Mouse (Mus musculus) heart, embryonic 13.5 days (tissue): ENCODE measurements at regions not wholly inside any gene's neighbourhood (a gene's known extent, or its start where the extent isn't known, plus 50 kb on each side); places are given as distances from the start of the nearest gene placed in this dataset.
A peak's percentile ranks its signal among the peaks of the same experiment; 100 is the strongest.

Experiments used
- ATAC-seq: fragments of 200-750 bp; cut with Nextera tagmentation; 2 replicates; pipeline ENCODE4 v1.8.0; 2017; ENCODE audit warnings: moderate TSS enrichment; ENCODE audit not compliant: insufficient number of reproducible peaks, low FRiP score, low TSS enrichment; ENCODE audit errors: extremely low read depth
- H3K27ac ChIP-seq: fragments of 300-500 bp; sonication (generic); replicated peaks from 2 replicates; pipeline ENCODE4 v1.5.1; 2015; ENCODE audit warnings: moderate library complexity, mild to moderate bottlenecking, inconsistent platforms
- H3K27me3 ChIP-seq: fragments of 300-500 bp; sonication (generic); replicated peaks from 2 replicates; pipeline ENCODE4 v1.6.1; 2015; ENCODE audit warnings: mild to moderate bottlenecking, inconsistent platforms
- H3K36me3 ChIP-seq: fragments of 300-500 bp; sonication (generic); 2 replicates; pipeline ENCODE4 v1.6.1; 2015; ENCODE audit warnings: mild to moderate bottlenecking, inconsistent platforms
- H3K4me1 ChIP-seq: fragments of 300-500 bp; sonication (generic); 2 replicates; pipeline ENCODE4 v1.6.1; 2015; ENCODE audit warnings: inconsistent platforms
- H3K4me2 ChIP-seq: fragments of 300-500 bp; sonication (generic); 2 replicates; pipeline ENCODE4 v1.6.1; 2015; ENCODE audit warnings: inconsistent platforms, mild to moderate bottlenecking, moderate library complexity
- H3K4me3 ChIP-seq: fragments of 300-500 bp; sonication (generic); 2 replicates; pipeline ENCODE4 v1.5.1; 2015; ENCODE audit warnings: moderate library complexity, mild to moderate bottlenecking, inconsistent platforms
- H3K9ac ChIP-seq: fragments of 300-500 bp; sonication (generic); 2 replicates; pipeline ENCODE4 v1.6.1; 2015; ENCODE audit warnings: inconsistent platforms, mild to moderate bottlenecking, moderate library complexity
- H3K9me3 ChIP-seq: fragments of 300-500 bp; sonication (generic); 2 replicates; pipeline ENCODE4 v1.6.1; 2016; ENCODE audit warnings: inconsistent platforms
- WGBS: fragments of 180-500 bp; shearing (Covaris S2); methylation state at CpG from one replicate; pipeline ENCODE4 v1.1.7; 2015; ENCODE audit warnings: mixed read lengths; 5-methylcytosine and 5-hydroxymethylcytosine counted together

- no peak for ATAC-seq
- no peak overlapping the region for H3K4me3 ChIP-seq
- no peaks in the 10 kb centered on the region for H3K27me3 ChIP-seq
- H3K4me1 ChIP-seq = no peaks in the 10 kb centered on the region
- no peaks in the 10 kb centered on the region for H3K9me3 ChIP-seq
- H3K27ac ChIP-seq = no peak overlapping the region
- no peak overlapping the region for H3K9ac ChIP-seq
- H3K4me2 ChIP-seq = no peak overlapping the region
- H3K36me3 ChIP-seq = no peaks in the 10 kb centered on the region
- 75% methylated on average over 3 of the region's 3 CpGs for WGBS
Measured at GRCm38 (mm10) chr19:20035223-20035622, 355.5 kb downstream of the Anxa1 start.

GRCm38 (mm10) chr19:20027667-20028282 lies 363.0 kb downstream of the Anxa1 start:
- Histone ChIP-seq H3K4me3 (no peak overlapping the region), H3K36me3 (no peaks in the 10 kb centered on the region), H3K27ac (no peak overlapping the region), H3K9me3 (no peaks in the 10 kb centered on the region), H3K9ac (no peak overlapping the region), H3K4me2 (no peak overlapping the region), H3K4me1 (no peaks in the 10 kb centered on the region), H3K27me3 (no peaks in the 10 kb centered on the region)
- 68% methylated on average over 11 of the region's 11 CpGs for WGBS
- ATAC-seq = no peak

- Histone ChIP-seq H3K4me3 (no peak overlapping the region), H3K27ac (no peak overlapping the region), H3K36me3 (no peaks in the 10 kb centered on the region), H3K4me2 (no peak overlapping the region), H3K9ac (no peak overlapping the region), H3K9me3 (no peaks in the 10 kb centered on the region), H3K27me3 (no peaks in the 10 kb centered on the region), H3K4me1 (no peaks in the 10 kb centered on the region)
- ATAC-seq = no peak
- 83% methylated on average over 4 of the region's 4 CpGs for WGBS
Measured at GRCm38 (mm10) chr19:20014114-20014513, 376.6 kb downstream of the Anxa1 start.

- Histone ChIP-seq H3K9me3 (no peaks in the 10 kb centered on the region), H3K4me2 (no peak overlapping the region), H3K4me1 (no peaks in the 10 kb centered on the region), H3K9ac (no peak overlapping the region), H3K27me3 (no peaks in the 10 kb centered on the region), H3K36me3 (no peaks in the 10 kb centered on the region), H3K4me3 (no peak overlapping the region), H3K27ac (no peak overlapping the region)
- ATAC-seq = no peak
- WGBS = 71% methylated on average over 12 of the region's 12 CpGs
Measured at GRCm38 (mm10) chr19:20009801-20010441, 380.8 kb downstream of the Anxa1 start.

GRCm38 (mm10) chr19:20005932-20006625 lies 384.7 kb downstream of the Anxa1 start:
- H3K27ac ChIP-seq = no peak overlapping the region
- no peak for ATAC-seq
- H3K4me2 ChIP-seq = no peak overlapping the region
- H3K9me3 ChIP-seq = no peaks in the 10 kb centered on the region
- H3K4me3 ChIP-seq = no peak overlapping the region
- no peak overlapping the region for H3K9ac ChIP-seq
- H3K27me3 ChIP-seq = no peaks in the 10 kb centered on the region
- no peaks in the 10 kb centered on the region for H3K36me3 ChIP-seq
- WGBS = 48% methylated on average over 4 of the region's 4 CpGs
- no peaks in the 10 kb centered on the region for H3K4me1 ChIP-seq

GRCm38 (mm10) chr19:19987255-19987654 lies 403.5 kb downstream of the Anxa1 start:
- Histone ChIP-seq H3K9me3 (no peaks in the 10 kb centered on the region), H3K27me3 (no peaks in the 10 kb centered on the region), H3K9ac (no peak overlapping the region), H3K36me3 (no peaks in the 10 kb centered on the region), H3K4me3 (no peak overlapping the region), H3K4me1 (no peaks in the 10 kb centered on the region), H3K4me2 (no peak overlapping the region), H3K27ac (no peak overlapping the region)
- no peak for ATAC-seq
- 59% methylated on average over 1 of the region's 1 CpGs for WGBS

GRCm38 (mm10) chr19:19978816-19979215 lies 411.9 kb downstream of the Anxa1 start:
- Histone ChIP-seq H3K4me3 (no peak overlapping the region), H3K9me3 (no peaks in the 10 kb centered on the region), H3K9ac (no peak overlapping the region), H3K27ac (no peak overlapping the region), H3K36me3 (no peaks in the 10 kb centered on the region), H3K27me3 (no peaks in the 10 kb centered on the region), H3K4me2 (no peak overlapping the region), H3K4me1 (no peaks in the 10 kb centered on the region)
- ATAC-seq = no peak
- 79% methylated on average over 6 of the region's 6 CpGs for WGBS

GRCm38 (mm10) chr19:19977609-19978259 lies 413.0 kb downstream of the Anxa1 start:
- H3K4me2 ChIP-seq = 0 out of 2 replicates have a peak overlapping the region, but pooled peaks have one; percentile 1
- H3K27me3 ChIP-seq = no peaks in the 10 kb centered on the region
- no peaks in the 10 kb centered on the region for H3K4me1 ChIP-seq
- H3K36me3 ChIP-seq = no peaks in the 10 kb centered on the region
- WGBS = 44% methylated on average over 9 of the region's 9 CpGs
- H3K9me3 ChIP-seq = no peaks in the 10 kb centered on the region
- H3K9ac ChIP-seq = no peak overlapping the region
- no peak overlapping the region for H3K27ac ChIP-seq
- H3K4me3 ChIP-seq = no peak overlapping the region
- ATAC-seq = no peak

- H3K9me3 ChIP-seq = no peaks in the 10 kb centered on the region
- no peak overlapping the region for H3K27ac ChIP-seq
- no peak overlapping the region for H3K4me3 ChIP-seq
- no peaks in the 10 kb centered on the region for H3K4me1 ChIP-seq
- 54% methylated on average over 2 of the region's 2 CpGs for WGBS
- no peak overlapping the region for H3K4me2 ChIP-seq
- no peak for ATAC-seq
- H3K9ac ChIP-seq = no peak overlapping the region
- H3K36me3 ChIP-seq = no peaks in the 10 kb centered on the region
- no peaks in the 10 kb centered on the region for H3K27me3 ChIP-seq
Measured at GRCm38 (mm10) chr19:19976776-19977175, 414.0 kb downstream of the Anxa1 start.

GRCm38 (mm10) chr19:19969780-19970512 lies 420.8 kb downstream of the Anxa1 start:
- no peak for ATAC-seq
- H3K9me3 ChIP-seq = no peaks in the 10 kb centered on the region
- 70% methylated on average over 3 of the region's 3 CpGs for WGBS
- H3K36me3 ChIP-seq = no peaks in the 10 kb centered on the region
- no peak overlapping the region for H3K9ac ChIP-seq
- no peaks in the 10 kb centered on the region for H3K4me1 ChIP-seq
- H3K4me3 ChIP-seq = no peak overlapping the region
- no peaks in the 10 kb centered on the region for H3K27me3 ChIP-seq
- no peak overlapping the region for H3K27ac ChIP-seq
- no peak overlapping the region for H3K4me2 ChIP-seq

- ATAC-seq = no peak
- WGBS = 72% methylated on average over 5 of the region's 5 CpGs
Measured at GRCm38 (mm10) chr19:19969335-19969734, 421.4 kb downstream of the Anxa1 start.

More at GRCm38 (mm10) chr19:19969335-19969734, 421.4 kb downstream of the Anxa1 start:
- Histone ChIP-seq H3K4me2 (no peak overlapping the region), H3K9me3 (no peaks in the 10 kb centered on the region), H3K9ac (no peak overlapping the region), H3K27ac (no peak overlapping the region), H3K4me1 (no peaks in the 10 kb centered on the region), H3K27me3 (no peaks in the 10 kb centered on the region), H3K4me3 (no peak overlapping the region), H3K36me3 (no peaks in the 10 kb centered on the region)
